31 mouse cellular contexts compared by ENCODE assay signal in genomic region chr10:44776175-44776574, GRCm38 (mm10).
DNase-seq lines count a peak whose midpoint lies in the region; ATAC-seq and TF ChIP-seq lines count a peak whose summit lies in the region.
"Had no signal": no experiment of that assay in that cellular context is flagged by ENCODE, and none has a peak within 500 bp of the region (broad histone marks: within the 10 kb centered on the region; RNA-seq: fewer than 3 reads in every experiment).

No protein-coding gene starts in this region.

- no peaks in the 10 kb centered on the region for H3K79me2 ChIP-seq in liver, adult 2 months (ENCODE audit: control insufficient read depth, insufficient read depth, low read length)

- H3K36me3 ChIP-seq in liver, adult 2 months (ENCODE audit: control insufficient read depth, insufficient read depth, low read length): no peaks in the 10 kb centered on the region
- no peaks in the 10 kb centered on the region for H3K36me3 ChIP-seq in lung, postnatal 0 days (ENCODE audit: insufficient read depth, low read length)
- H3K36me3 ChIP-seq: embryonic facial prominence, embryonic 10.5 days; embryonic facial prominence, embryonic 13.5 days; forebrain, embryonic 12.5 days; forebrain, embryonic 15.5 days; G1E; heart, embryonic 12.5 days; heart, embryonic 15.5 days; hindbrain, embryonic 10.5 days; hindbrain, embryonic 13.5 days had no signal

- no peak overlapping the region for H3K4me3 ChIP-seq in liver, adult 2 months (ENCODE audit: insufficient read depth, low read depth, low read length)
- H3K4me3 ChIP-seq in lung, postnatal 0 days (ENCODE audit: low read depth, low read length): no peak overlapping the region
- H3K4me3 ChIP-seq: embryonic facial prominence, embryonic 10.5 days; embryonic facial prominence, embryonic 13.5 days; erythroblast, embryonic 14.5 days; forebrain, embryonic 12.5 days; forebrain, embryonic 15.5 days; heart, embryonic 12.5 days; heart, embryonic 15.5 days; hindbrain, embryonic 10.5 days; hindbrain, embryonic 13.5 days had no signal

- no peak for TF ChIP-seq CTCF in liver, adult 2 months (IDR thresholded peaks at IDR 0.05; ENCODE audit: low read depth, low read length)
- no peak for TF ChIP-seq CTCF in lung, postnatal 0 days (IDR thresholded peaks at IDR 0.05)

- TF ChIP-seq EP300 in lung, postnatal 0 days (IDR thresholded peaks at IDR 0.05): no peak

- 36% methylated on average over 2 of the region's 2 CpGs for WGBS in liver, adult 2 months
- WGBS in lung, postnatal 0 days: 54% methylated on average over 2 of the region's 2 CpGs

- H3K9ac ChIP-seq in liver, adult 2 months (ENCODE audit: low read depth, low read length): no peak overlapping the region
- no peak overlapping the region for H3K9ac ChIP-seq in lung, postnatal 0 days (replicated peaks; ENCODE audit: low read depth)
- H3K9ac ChIP-seq: embryonic facial prominence, embryonic 13.5 days; forebrain, embryonic 12.5 days; forebrain, embryonic 15.5 days; heart, embryonic 12.5 days; heart, embryonic 15.5 days; hindbrain, embryonic 13.5 days had no signal

- no peak overlapping the region for H3K4me2 ChIP-seq in lung, postnatal 0 days (replicated peaks; ENCODE audit: low read depth, low read length)
- H3K4me2 ChIP-seq: embryonic facial prominence, embryonic 13.5 days; forebrain, embryonic 12.5 days; forebrain, embryonic 15.5 days; heart, embryonic 12.5 days; heart, embryonic 15.5 days; hindbrain, embryonic 13.5 days had no signal

- no peak for TF ChIP-seq POLR2A in liver, adult 2 months (IDR thresholded peaks at IDR 0.05; ENCODE audit: extremely low read depth, insufficient read depth, low read length)

- no peaks in the 10 kb centered on the region for H3K9me3 ChIP-seq in lung, postnatal 0 days (ENCODE audit: low read length)
- H3K9me3 ChIP-seq: embryonic facial prominence, embryonic 10.5 days; embryonic facial prominence, embryonic 13.5 days; forebrain, embryonic 12.5 days; forebrain, embryonic 15.5 days; heart, embryonic 12.5 days; heart, embryonic 15.5 days; hindbrain, embryonic 10.5 days; hindbrain, embryonic 13.5 days had no signal

- no peaks in the 10 kb centered on the region for H3K27me3 ChIP-seq in liver, adult 2 months (ENCODE audit: control insufficient read depth, insufficient read depth, low read length)
- no peaks in the 10 kb centered on the region for H3K27me3 ChIP-seq in lung, postnatal 0 days (replicated peaks; ENCODE audit: insufficient read depth, low read length)
- H3K27me3 ChIP-seq: CH12.LX; embryonic facial prominence, embryonic 13.5 days; forebrain, embryonic 12.5 days; forebrain, embryonic 15.5 days; heart, embryonic 12.5 days; heart, embryonic 15.5 days; hindbrain, embryonic 13.5 days had no signal

- no peak for ATAC-seq in lung, postnatal 0 days
- peak; percentile 89 for ATAC-seq in monocyte, adult 5-6 weeks (replicated peaks; ENCODE audit: insufficient number of reproducible peaks, low FRiP score, low TSS enrichment, poor library complexity, severe bottlenecking)
- ATAC-seq: forebrain, embryonic 15.5 days; hindbrain, embryonic 16.5 days; Patski had no signal

- no peaks in the 10 kb centered on the region for H3K4me1 ChIP-seq in liver, adult 2 months (ENCODE audit: control insufficient read depth, insufficient read depth, low read length)
- no peaks in the 10 kb centered on the region for H3K4me1 ChIP-seq in lung, postnatal 0 days (ENCODE audit: insufficient read depth, low read depth, low read length)
- H3K4me1 ChIP-seq: embryonic facial prominence, embryonic 13.5 days; forebrain, embryonic 12.5 days; forebrain, embryonic 15.5 days; hindbrain, embryonic 13.5 days had no signal

- no peak overlapping the region for H3K27ac ChIP-seq in liver, adult 2 months (replicated peaks; ENCODE audit: insufficient read depth, low read depth, low read length)
- no peak overlapping the region for H3K27ac ChIP-seq in lung, postnatal 0 days (ENCODE audit: low read length)
- H3K27ac ChIP-seq: embryonic facial prominence, embryonic 10.5 days; embryonic facial prominence, embryonic 13.5 days; forebrain, embryonic 12.5 days; forebrain, embryonic 15.5 days; heart, embryonic 15.5 days; hindbrain, embryonic 10.5 days; hindbrain, embryonic 13.5 days had no signal

- DNase-seq in liver, adult 2 months (ENCODE audit: extremely low read depth, low read depth, low spot score): peak; percentile 82
- DNase-seq in liver (no peak), adipocyte (ENCODE audit: low spot score) (peak; percentile 45)
- peak; percentile 9 for DNase-seq in lung, postnatal 0 days (ENCODE audit: low spot score)
- no peak for DNase-seq in lung, postnatal 4 days
- DNase-seq in adrenal gland, postnatal 14 days: no peak
- DNase-seq: adrenal gland, adult 2 months; adrenal gland, postnatal 25 days; B cell, adult 2 months; cerebellum, adult 11-12 months; cerebellum, adult 8-10 months; cerebellum, postnatal 10 days; cerebellum, postnatal 36 days; embryo, embryonic 11 days; gastrocnemius, postnatal 25 days; heart, postnatal 10 days; heart, postnatal 36 days had no signal

Comparison
In these comparisons a context has a peak if more than half of its experiments do, and no peak if none do; other contexts are left out.
1. DNase-seq: peak in liver, adult 2 months (single experiment), lung, postnatal 0 days (single experiment) and adipocyte (single experiment); none in liver (single experiment), lung, postnatal 4 days (0 of 2) and adrenal gland, postnatal 14 days (single experiment).